Mouse (Mus musculus): Measurements from ENCODE around the gene Zfp831. TPM values are rescaled to one million over a fixed set of nuclear protein-coding genes. Genes with fewer than 3 reads are reported as not detected.

Zfp831 gene
- total and polyA plus RNA-seq, 3 experiments = 0.11 TPM; not detected in 2

- no peaks in the 10 kb centered on the region for H3K4me1 ChIP-seq (ENCODE audit: insufficient read depth, low read depth, low read length)
- no peak for TF ChIP-seq GATA1 (IDR thresholded peaks at IDR 0.05; ENCODE audit: borderline replicate concordance, low read length)
- TF ChIP-seq GATA2 (IDR thresholded peaks at IDR 0.05; ENCODE audit: borderline replicate concordance, low read depth, low read length) = no peak
- TF ChIP-seq CTCF (IDR thresholded peaks at IDR 0.05; ENCODE audit: low read depth, low read length) = no peak
- no peak for TF ChIP-seq TAL1 (conservative IDR thresholded peaks at IDR 0.05; ENCODE audit: low read depth, low read length)
- no peak for TF ChIP-seq POLR2AphosphoS5 (IDR thresholded peaks at IDR 0.05; ENCODE audit: insufficient replicate concordance, low read depth, low read length)
- peaks cover 73% of the 10 kb centered on the region for H3K9me3 ChIP-seq (replicated peaks)
- ATAC-seq (ENCODE audit: extremely low read depth, insufficient number of reproducible peaks, low FRiP score, poor library complexity, severe bottlenecking) (no peak), DNase-seq (ENCODE audit: low spot score) (no peak)
- no peak overlapping the region for H3K4me3 ChIP-seq (ENCODE audit: low read depth, low read length)
- H3K36me3 ChIP-seq (replicated peaks) = no peaks in the 10 kb centered on the region
- H3K27me3 ChIP-seq (ENCODE audit: insufficient read depth, low read length) = no peaks in the 10 kb centered on the region
Measured at GRCm38 (mm10) chr2:174658229-174658844, 15.0 kb downstream of the Zfp831 start.

GRCm38 (mm10) chr2:174659874-174660273 is 16.5 kb downstream of the Zfp831 start:
- no peaks in the 10 kb centered on the region for H3K4me1 ChIP-seq (ENCODE audit: insufficient read depth, low read depth, low read length)
- no peak overlapping the region for H3K4me3 ChIP-seq (ENCODE audit: low read depth, low read length)
- DNase-seq (ENCODE audit: low spot score) = no peak
- no peak for ATAC-seq (ENCODE audit: extremely low read depth, insufficient number of reproducible peaks, low FRiP score, poor library complexity, severe bottlenecking)
- TF ChIP-seq POLR2AphosphoS5 (IDR thresholded peaks at IDR 0.05; ENCODE audit: insufficient replicate concordance, low read depth, low read length) (no peak), GATA2 (IDR thresholded peaks at IDR 0.05; ENCODE audit: borderline replicate concordance, low read depth, low read length) (no peak), CTCF (IDR thresholded peaks at IDR 0.05; ENCODE audit: low read depth, low read length) (no peak), GATA1 (IDR thresholded peaks at IDR 0.05; ENCODE audit: borderline replicate concordance, low read length) (no peak), TAL1 (conservative IDR thresholded peaks at IDR 0.05; ENCODE audit: low read depth, low read length) (no peak)
- H3K9me3 ChIP-seq (replicated peaks) = peaks cover 68% of the 10 kb centered on the region
- H3K27me3 ChIP-seq (ENCODE audit: insufficient read depth, low read length) = no peaks in the 10 kb centered on the region
- H3K36me3 ChIP-seq (replicated peaks) = no peaks in the 10 kb centered on the region

GRCm38 (mm10) chr2:174660321-174660720 is 17.0 kb downstream of the Zfp831 start:
- no peak for DNase-seq (ENCODE audit: low spot score)
- peaks cover 67% of the 10 kb centered on the region for H3K9me3 ChIP-seq (replicated peaks)
- no peaks in the 10 kb centered on the region for H3K36me3 ChIP-seq (replicated peaks)
- H3K27me3 ChIP-seq (ENCODE audit: insufficient read depth, low read length) = no peaks in the 10 kb centered on the region
- no peak for ATAC-seq (ENCODE audit: extremely low read depth, insufficient number of reproducible peaks, low FRiP score, poor library complexity, severe bottlenecking)
- H3K4me1 ChIP-seq (ENCODE audit: insufficient read depth, low read depth, low read length) = no peaks in the 10 kb centered on the region
- H3K4me3 ChIP-seq (ENCODE audit: low read depth, low read length) = no peak overlapping the region
- no peak for TF ChIP-seq GATA2 (IDR thresholded peaks at IDR 0.05; ENCODE audit: borderline replicate concordance, low read depth, low read length)
- no peak for TF ChIP-seq POLR2AphosphoS5 (IDR thresholded peaks at IDR 0.05; ENCODE audit: insufficient replicate concordance, low read depth, low read length)
- TF ChIP-seq CTCF (IDR thresholded peaks at IDR 0.05; ENCODE audit: low read depth, low read length) = no peak
- TF ChIP-seq TAL1 (conservative IDR thresholded peaks at IDR 0.05; ENCODE audit: low read depth, low read length) = no peak
- TF ChIP-seq GATA1 (IDR thresholded peaks at IDR 0.05; ENCODE audit: borderline replicate concordance, low read length) = no peak

GRCm38 (mm10) chr2:174661436-174662171 is 18.3 kb downstream of the Zfp831 start:
- Histone ChIP-seq H3K4me3 (ENCODE audit: low read depth, low read length) (no peak overlapping the region), H3K9me3 (replicated peaks) (peaks cover 66% of the 10 kb centered on the region), H3K4me1 (ENCODE audit: insufficient read depth, low read depth, low read length) (no peaks in the 10 kb centered on the region), H3K36me3 (replicated peaks) (no peaks in the 10 kb centered on the region), H3K27me3 (ENCODE audit: insufficient read depth, low read length) (no peaks in the 10 kb centered on the region)
- DNase-seq (ENCODE audit: low spot score) (no peak), ATAC-seq (ENCODE audit: extremely low read depth, insufficient number of reproducible peaks, low FRiP score, poor library complexity, severe bottlenecking) (no peak)
- no peak for TF ChIP-seq CTCF (IDR thresholded peaks at IDR 0.05; ENCODE audit: low read depth, low read length)
- no peak for TF ChIP-seq TAL1 (conservative IDR thresholded peaks at IDR 0.05; ENCODE audit: low read depth, low read length)
- TF ChIP-seq GATA2 (IDR thresholded peaks at IDR 0.05; ENCODE audit: borderline replicate concordance, low read depth, low read length) = no peak
- no peak for TF ChIP-seq POLR2AphosphoS5 (IDR thresholded peaks at IDR 0.05; ENCODE audit: insufficient replicate concordance, low read depth, low read length)
- no peak for TF ChIP-seq GATA1 (IDR thresholded peaks at IDR 0.05; ENCODE audit: borderline replicate concordance, low read length)

- no peaks in the 10 kb centered on the region for H3K4me1 ChIP-seq (ENCODE audit: insufficient read depth, low read depth, low read length)
- DNase-seq (ENCODE audit: low spot score) (no peak), ATAC-seq (ENCODE audit: extremely low read depth, insufficient number of reproducible peaks, low FRiP score, poor library complexity, severe bottlenecking) (no peak)
- TF ChIP-seq GATA1 (IDR thresholded peaks at IDR 0.05; ENCODE audit: borderline replicate concordance, low read length) (no peak), POLR2AphosphoS5 (IDR thresholded peaks at IDR 0.05; ENCODE audit: insufficient replicate concordance, low read depth, low read length) (no peak), CTCF (IDR thresholded peaks at IDR 0.05; ENCODE audit: low read depth, low read length) (no peak), TAL1 (conservative IDR thresholded peaks at IDR 0.05; ENCODE audit: low read depth, low read length) (no peak), GATA2 (IDR thresholded peaks at IDR 0.05; ENCODE audit: borderline replicate concordance, low read depth, low read length) (no peak)
- no peak overlapping the region for H3K4me3 ChIP-seq (ENCODE audit: low read depth, low read length)
- H3K9me3 ChIP-seq (replicated peaks) = peaks cover 58% of the 10 kb centered on the region
- no peaks in the 10 kb centered on the region for H3K36me3 ChIP-seq (replicated peaks)
- H3K27me3 ChIP-seq (ENCODE audit: insufficient read depth, low read length) = no peaks in the 10 kb centered on the region
Measured at GRCm38 (mm10) chr2:174662593-174662992, 19.3 kb downstream of the Zfp831 start.

- TF ChIP-seq POLR2AphosphoS5 (IDR thresholded peaks at IDR 0.05; ENCODE audit: insufficient replicate concordance, low read depth, low read length) = no peak
- TF ChIP-seq TAL1 (conservative IDR thresholded peaks at IDR 0.05; ENCODE audit: low read depth, low read length) = no peak
- H3K27me3 ChIP-seq (ENCODE audit: insufficient read depth, low read length) = no peaks in the 10 kb centered on the region
- DNase-seq (ENCODE audit: low spot score) (no peak), ATAC-seq (ENCODE audit: extremely low read depth, insufficient number of reproducible peaks, low FRiP score, poor library complexity, severe bottlenecking) (no peak)
- H3K9me3 ChIP-seq (replicated peaks) = peaks cover 49% of the 10 kb centered on the region
- H3K36me3 ChIP-seq (replicated peaks) = no peaks in the 10 kb centered on the region
- H3K4me3 ChIP-seq (ENCODE audit: low read depth, low read length) = no peak overlapping the region
- H3K4me1 ChIP-seq (ENCODE audit: insufficient read depth, low read depth, low read length) = no peaks in the 10 kb centered on the region
Measured at GRCm38 (mm10) chr2:174665404-174665803, 22.1 kb downstream of the Zfp831 start.

Data from G1E (cell line).